Mouse (Mus musculus): ENCODE data around the gene Ggact.
A peak's percentile ranks its signal among the peaks of the same experiment; 100 is the strongest.

Ggact gene

GRCm38 (mm10) chr14:122896106-122896505 is 17.5 kb downstream of the Ggact start:
- DNase-seq: no peak

- DNase-seq: no peak
Measured at GRCm38 (mm10) chr14:122891470-122891968, 22.0 kb downstream of the Ggact start.

- no peak for DNase-seq
Measured at GRCm38 (mm10) chr14:122888480-122888872, 25.1 kb downstream of the Ggact start.

DNA sequence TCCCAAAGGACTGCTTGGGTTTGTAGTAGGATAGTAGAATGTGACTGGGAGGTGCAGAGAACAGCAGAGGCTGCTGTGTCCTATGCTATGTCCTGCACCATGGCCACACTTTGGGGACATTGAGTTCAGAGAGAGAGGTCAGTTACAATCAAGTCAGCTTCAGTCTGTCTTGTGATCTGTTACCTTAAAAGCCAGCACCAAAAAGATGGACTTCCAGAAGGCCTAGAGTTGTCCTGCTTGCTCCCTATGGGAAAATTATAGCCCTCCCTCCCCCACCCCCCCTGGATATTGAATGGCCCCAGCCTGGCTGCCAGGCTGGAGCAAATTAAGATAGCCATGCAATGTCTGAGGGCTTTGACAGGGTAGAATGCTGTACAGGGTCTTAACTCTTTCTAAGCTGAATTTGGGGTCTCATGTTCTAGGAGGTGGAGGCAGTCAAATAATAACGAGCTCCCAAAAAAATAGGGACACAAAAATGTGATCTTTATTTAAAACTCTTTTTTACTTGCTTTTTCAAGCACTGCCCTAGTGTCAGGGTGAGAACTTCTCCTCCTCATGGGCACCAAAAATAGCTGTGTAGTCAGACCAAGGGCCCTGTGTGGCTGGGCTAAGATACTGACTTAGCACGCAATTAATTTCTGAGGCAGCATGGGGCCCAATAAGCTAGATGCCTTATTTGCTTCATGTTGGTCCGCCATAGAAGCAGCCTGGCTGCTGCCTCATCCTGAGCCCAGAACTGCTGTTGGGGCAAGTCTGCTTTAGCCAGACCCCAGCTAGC is 25.7 kb downstream of the Ggact start:
- no peak for DNase-seq

DNA sequence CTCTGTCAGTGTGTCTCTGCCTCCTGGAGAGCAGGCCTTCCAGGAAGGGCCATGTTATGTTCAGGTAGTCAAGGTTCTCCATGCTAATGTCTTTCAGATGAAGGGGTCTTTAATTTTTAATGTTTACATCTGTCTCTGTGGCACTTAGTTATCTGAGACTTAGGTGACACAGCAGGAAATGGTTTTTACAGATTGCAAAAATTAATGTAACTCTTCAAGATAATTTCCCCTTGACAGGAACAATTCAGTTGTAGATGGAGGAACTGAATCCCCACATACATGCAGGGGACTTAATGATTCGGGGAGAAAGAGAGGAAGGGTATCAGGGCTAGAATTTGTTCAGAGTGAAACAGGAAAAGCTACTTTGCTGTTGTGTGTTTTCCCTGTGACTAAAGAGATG is 26.3 kb downstream of the Ggact start:
- DNase-seq: no peak

GRCm38 (mm10) chr14:122885893-122886292 is 27.7 kb downstream of the Ggact start:
- DNase-seq: no peak

DNA sequence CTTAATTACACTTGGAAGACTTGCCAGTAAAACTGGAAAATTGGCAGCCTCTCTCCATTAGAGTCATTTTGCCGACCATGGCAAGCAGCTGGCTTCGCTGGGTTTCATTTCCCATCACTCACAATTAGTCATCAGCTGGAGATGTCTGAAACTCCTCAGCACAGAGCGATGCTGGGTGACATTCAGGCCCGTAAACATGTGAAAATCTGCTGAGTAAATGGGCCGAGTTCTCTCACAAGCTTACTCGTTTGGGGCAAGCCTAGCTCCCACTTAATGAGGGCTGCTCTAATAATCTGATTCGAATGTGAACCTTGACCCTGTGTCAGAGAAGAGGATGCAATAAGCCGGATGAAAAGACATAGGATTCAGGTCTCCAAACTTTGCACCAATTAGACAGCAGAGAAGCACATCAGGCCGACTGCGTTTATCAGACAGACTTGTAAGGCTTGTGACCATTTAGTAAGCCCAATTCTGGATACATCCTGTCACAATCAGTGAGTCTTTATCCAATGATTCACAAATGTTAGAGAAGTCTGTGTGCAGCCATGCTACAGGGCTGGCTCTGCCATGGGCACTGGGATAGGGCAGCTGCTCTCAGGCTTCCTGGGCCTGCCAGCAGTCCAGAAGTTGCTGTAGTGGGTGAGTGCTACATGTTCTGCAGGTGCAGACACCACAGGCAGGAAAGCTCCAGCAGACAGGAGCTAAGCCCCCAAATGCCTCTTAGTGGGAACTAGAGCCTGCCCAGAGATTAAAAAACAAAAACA is 29.6 kb downstream of the Ggact start:
- DNase-seq: no peak

- no peak for DNase-seq
Measured at GRCm38 (mm10) chr14:122883410-122883806, 30.1 kb downstream of the Ggact start.

GRCm38 (mm10) chr14:122882795-122883409 is 30.7 kb downstream of the Ggact start:
- DNase-seq: no peak

- DNase-seq: no peak
Measured at GRCm38 (mm10) chr14:122882201-122882639, 31.3 kb downstream of the Ggact start.

GRCm38 (mm10) chr14:122881699-122882098 is 31.9 kb downstream of the Ggact start:
- no peak for DNase-seq

DNA sequence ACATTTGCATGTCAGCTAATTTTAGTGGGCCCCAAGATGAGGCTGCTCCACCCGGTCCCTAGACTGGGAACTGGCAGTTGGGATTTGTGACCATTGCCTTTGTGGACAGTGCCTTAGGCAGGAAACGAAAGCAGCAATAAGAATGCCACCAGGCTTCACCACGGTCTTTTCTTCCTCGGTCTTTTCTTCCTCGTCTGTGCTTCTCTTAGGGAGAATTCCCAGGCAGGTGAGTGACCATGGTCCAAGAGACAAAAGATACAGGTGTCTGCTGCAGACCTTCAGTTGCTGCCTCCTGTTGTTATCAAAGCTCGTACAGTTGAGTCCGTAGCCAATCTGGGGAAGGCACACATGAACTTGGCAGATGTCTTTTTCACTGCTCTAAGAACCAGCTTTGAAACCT is 33.3 kb downstream of the Ggact start:
- DNase-seq: no peak

- DNase-seq: no peak
Measured at GRCm38 (mm10) chr14:122877787-122878186, 35.8 kb downstream of the Ggact start.

DNA sequence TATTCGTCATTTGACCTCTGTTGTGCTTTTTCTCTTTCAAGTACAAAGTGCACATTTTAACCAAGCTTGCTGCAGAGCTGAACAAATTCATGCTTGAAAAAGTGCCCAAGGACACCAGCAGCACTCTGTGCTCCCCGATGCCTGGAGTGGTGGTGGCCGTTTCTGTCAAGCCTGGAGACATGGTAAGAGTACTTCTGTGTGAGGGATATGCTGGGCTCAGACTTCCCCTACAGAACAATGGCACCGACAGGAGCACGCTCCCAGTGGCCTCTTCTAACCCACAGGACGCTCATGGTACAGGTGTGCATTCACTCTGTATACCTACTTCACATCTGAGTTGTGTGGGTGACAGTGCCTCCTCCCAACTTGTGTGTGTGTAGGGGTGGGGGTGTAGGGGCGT is 36.8 kb downstream of the Ggact start:
- peak; percentile 49 for DNase-seq

DNA sequence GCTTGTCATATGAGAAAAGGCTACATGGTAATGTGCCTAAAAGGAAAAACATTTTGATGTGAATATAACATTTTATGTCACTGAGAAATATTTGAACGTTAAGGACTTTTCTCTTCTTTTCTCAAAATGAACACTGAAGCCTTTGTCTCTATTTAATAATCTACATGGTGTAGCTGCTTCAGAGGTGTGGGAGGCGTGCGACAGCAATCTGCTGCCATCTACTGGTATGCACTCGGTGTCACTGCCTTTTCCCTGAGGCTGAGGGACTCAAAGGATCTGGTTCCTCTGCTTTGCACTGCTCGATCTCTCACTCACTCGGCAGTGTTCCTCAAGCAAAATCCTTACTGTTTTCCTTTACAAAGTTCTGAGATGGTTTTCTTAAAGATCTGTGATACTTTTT is 37.4 kb downstream of the Ggact start:
- DNase-seq: peak; percentile 83

GRCm38 (mm10) chr14:122875636-122876035 is 37.9 kb downstream of the Ggact start:
- DNase-seq: no peak

DNA sequence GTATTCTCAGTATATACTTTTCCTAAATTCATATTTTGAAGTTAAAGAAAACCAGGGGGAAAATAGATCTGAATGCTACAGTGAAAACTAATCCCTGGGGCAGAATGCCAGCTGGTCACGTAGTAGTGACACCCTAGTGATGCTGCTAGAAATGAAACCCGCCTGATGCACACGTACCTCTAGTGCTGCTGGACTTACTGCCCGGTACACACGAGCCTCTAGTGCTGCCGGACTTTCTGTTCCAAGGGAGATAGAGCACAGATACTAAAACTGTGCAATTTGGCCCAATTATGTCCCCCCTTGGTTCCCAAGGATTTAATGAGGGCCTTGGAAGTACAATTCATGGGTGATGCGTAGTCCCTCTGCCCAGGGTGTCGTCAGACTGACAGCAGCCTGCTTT is 38.5 kb downstream of the Ggact start:
- no peak for DNase-seq

- DNase-seq: no peak
Measured at GRCm38 (mm10) chr14:122872612-122873011, 40.9 kb downstream of the Ggact start.

DNA sequence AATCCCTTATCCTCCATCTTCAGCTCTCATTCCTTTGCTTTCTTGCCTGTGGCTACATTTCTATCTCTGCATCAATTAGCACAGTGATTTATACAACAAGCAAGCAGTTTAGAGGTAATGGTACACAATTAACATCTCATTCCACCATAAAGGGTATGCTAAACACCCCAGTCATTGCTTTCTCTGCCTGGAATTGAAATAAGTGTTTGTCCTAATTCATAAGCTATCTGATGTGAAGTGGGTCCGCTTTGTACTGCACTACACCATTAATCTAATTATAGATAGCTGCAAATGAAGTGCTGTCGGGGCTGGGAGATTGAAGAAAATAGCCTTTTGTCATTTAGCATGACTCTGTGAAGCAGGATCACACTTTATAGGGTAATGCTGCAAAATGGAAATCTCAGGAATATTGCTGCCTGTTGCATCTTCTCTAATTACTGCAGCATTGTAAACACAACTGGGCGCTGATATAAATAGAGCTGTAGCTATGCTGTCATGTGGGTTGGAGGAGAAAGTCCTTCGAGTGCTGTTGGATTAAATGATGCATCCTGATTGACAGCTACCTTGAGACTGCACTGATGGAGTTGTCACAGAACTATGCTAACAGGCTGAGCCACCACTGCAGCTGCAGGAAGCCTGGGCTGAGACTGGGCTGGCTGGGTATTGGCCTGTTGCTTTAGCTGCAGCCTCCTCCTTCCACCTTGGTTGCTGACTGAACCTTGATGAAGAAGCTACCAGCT is 41.5 kb downstream of the Ggact start:
- no peak for DNase-seq

DNA sequence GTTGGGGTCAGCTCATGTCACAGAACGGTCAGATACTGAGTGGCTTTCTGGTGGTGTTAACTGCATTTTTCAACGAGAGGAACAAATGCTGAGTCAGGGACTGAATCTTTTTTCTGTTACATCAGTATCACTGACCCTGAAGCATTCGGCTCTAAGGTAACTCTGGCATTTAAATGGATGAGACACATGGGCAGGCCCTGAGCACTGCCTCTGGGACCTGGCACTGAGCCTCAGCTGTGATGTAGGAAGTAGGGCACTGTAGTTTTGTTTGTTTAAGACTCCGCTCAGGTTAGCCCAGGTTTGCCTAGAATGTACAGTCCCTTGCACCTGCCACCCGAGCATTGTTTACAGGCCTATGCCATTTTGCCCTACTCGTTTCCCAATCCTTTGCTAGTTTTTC is 43.7 kb downstream of the Ggact start:
- no peak for DNase-seq

GRCm38 (mm10) chr14:122867531-122868285 is 45.8 kb downstream of the Ggact start:
- DNase-seq: no peak

DNA sequence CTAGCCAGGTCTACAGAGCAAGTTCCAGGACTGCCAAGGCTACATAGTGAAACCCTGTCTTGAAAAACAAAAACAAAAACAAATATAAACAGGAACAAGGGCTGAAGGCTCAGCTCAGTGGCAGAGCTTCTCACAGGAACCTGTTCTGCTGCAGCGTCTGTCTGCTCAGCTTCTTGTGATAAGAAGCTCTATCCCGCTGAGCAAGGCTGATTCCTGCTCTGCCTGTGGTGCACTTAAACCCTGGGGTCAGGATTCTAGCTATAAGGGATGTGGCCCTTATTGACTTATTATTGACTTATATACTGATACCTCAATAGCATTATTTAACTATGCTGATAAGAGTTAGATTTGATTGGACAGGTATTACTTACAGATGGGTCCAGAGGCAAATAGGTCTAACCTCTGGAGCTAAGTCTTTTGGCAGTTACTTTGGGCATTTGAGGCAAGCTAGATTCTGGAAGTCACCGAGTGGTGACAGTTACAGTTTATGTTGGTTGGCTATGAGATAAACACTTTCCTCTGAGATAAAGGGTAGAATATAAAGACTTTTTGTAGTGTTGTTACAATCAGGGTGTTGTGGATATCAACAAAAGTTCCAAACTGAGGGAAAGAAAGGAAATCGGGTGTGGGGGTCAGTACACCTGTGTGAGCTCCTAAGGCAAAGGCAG is 48.0 kb downstream of the Ggact start:
- no peak for DNase-seq

All from kidney, adult 9 months (tissue).